Mouse (Mus musculus) kidney, postnatal 0 days (tissue): ENCODE measurements around the gene Copz2. TPM values are rescaled to one million over a fixed set of nuclear protein-coding genes. Genes with fewer than 3 reads are reported as not detected.

ENCODE experiments used
- ATAC-seq: fragments of 200-750 bp; cut with Nextera tagmentation; replicated peaks from 2 replicates; pipeline ENCODE4 v1.8.0; 2017; ENCODE audit warnings: low read depth, moderate number of reproducible peaks, moderate TSS enrichment, moderate library complexity; ENCODE audit not compliant: low FRiP score
- DNase-seq: peaks from one replicate; pipeline ENCODE4 v3.0.0-alpha.2; 2016; ENCODE audit warnings: low spot score
- H3K27ac ChIP-seq: fragments of 300-500 bp; sonication (generic); 2 replicates; pipeline ENCODE4 v1.5.1; 2014; ENCODE audit warnings: mild to moderate bottlenecking
- H3K27me3 ChIP-seq: fragments of 300-500 bp; sonication (generic); 2 replicates; pipeline ENCODE4 v1.6.1; 2014; ENCODE audit warnings: low read length, mixed read lengths; ENCODE audit not compliant: insufficient read depth
- H3K36me3 ChIP-seq: fragments of 300-500 bp; sonication (generic); 2 replicates; pipeline ENCODE4 v1.6.1; 2014; ENCODE audit warnings: low read length, mixed read lengths; ENCODE audit not compliant: insufficient read depth
- H3K4me1 ChIP-seq: fragments of 300-500 bp; sonication (generic); replicated peaks from 2 replicates; pipeline ENCODE4 v1.6.1; 2014; ENCODE audit warnings: antibody characterized with exemption, low read length, mixed read lengths; ENCODE audit not compliant: insufficient read depth
- H3K4me2 ChIP-seq: fragments of 300-500 bp; sonication (generic); 2 replicates; pipeline ENCODE4 v1.6.1; 2014; ENCODE audit warnings: mild to moderate bottlenecking, low read length, moderate library complexity, mixed read lengths
- H3K4me3 ChIP-seq: fragments of 300-500 bp; sonication (generic); replicated peaks from 2 replicates; pipeline ENCODE4 v1.5.1; 2014; ENCODE audit warnings: low read depth, low read length
- H3K9ac ChIP-seq: fragments of 300-500 bp; sonication (generic); 2 replicates; pipeline ENCODE4 v1.6.1; 2014; ENCODE audit warnings: low read depth, low read length
- H3K9me3 ChIP-seq: fragments of 300-500 bp; sonication (generic); replicated peaks from 2 replicates; pipeline ENCODE4 v1.6.1; 2016; ENCODE audit warnings: low read length, inconsistent platforms, mixed read lengths
- CTCF ChIP-seq: IDR thresholded peaks from 2 replicates; pipeline ENCODE4 v1.5.1; 2016; ENCODE audit warnings: antibody characterized with exemption, low read depth, mild to moderate bottlenecking, moderate library complexity
- WGBS: fragments of 180-500 bp; shearing (Covaris S2); extraction: QIAGEN DNeasy Blood & Tissue Kit; methylation state at CpG from one replicate; pipeline ENCODE4 v1.1.7; 2014; 5-methylcytosine and 5-hydroxymethylcytosine counted together
- polyA plus RNA-seq: library from polyadenylated mRNA; unstranded; fragments of >200 nt; fragmentation: Nextera tagmentation; extraction: Ambion mirVana; gene quantifications from 2 replicates; pipeline ENCODE4 v1.2.1, GENCODE M21; 2015

The Copz2 gene
- polyA plus RNA-seq, 1 experiment from 2014 or later, result 125 TPM

GRCm38 (mm10) chr11:96891784-96892527, 42.3 kb downstream of the Copz2 start:
- Histone ChIP-seq H3K9ac (no peak overlapping the region), H3K36me3 (no peaks in the 10 kb centered on the region), H3K27me3 (no peaks in the 10 kb centered on the region), H3K4me1 (no peaks in the 10 kb centered on the region), H3K9me3 (no peaks in the 10 kb centered on the region), H3K4me3 (no peak overlapping the region), H3K4me2 (no peak overlapping the region), H3K27ac (no peak overlapping the region)
- 23% methylated on average over 14 of the region's 14 CpGs for WGBS
- DNase-seq (no peak), ATAC-seq (no peak)
- TF ChIP-seq CTCF, result no peak

DNA sequence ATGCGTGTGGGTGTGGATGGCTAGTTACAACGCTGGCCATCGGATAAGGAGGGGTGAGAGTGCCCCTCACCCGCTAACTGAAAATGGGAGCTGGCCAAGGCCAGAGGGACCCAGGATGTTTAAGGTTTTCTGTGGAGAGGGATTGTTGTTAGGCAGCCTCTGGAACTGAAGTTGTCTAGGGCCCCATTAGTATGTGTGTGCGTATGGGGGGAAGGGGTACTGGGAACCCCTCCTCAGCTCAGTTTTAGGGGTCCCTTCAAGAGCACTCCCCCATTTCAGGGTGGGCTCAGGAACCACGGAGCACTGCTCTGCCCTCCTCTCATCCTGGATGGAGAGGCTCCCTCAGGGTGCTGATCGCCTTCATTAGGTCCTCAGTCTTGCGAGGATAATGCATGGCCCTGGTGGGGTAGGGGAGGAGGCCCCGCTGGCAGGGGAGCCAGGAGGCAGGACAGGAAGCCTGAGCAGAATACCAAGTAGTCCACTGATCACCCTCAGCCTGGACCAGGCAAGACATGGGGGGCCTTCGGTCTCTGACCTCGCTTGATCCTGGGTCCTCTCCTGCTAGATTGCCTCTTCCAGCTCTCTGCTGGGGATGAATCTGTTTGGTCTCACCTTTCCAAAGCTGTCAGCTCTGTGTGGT, 43.7 kb downstream of the Copz2 start:
- no peak for TF ChIP-seq CTCF
- no peak overlapping the region for H3K9ac ChIP-seq
- H3K9me3 ChIP-seq, result no peaks in the 10 kb centered on the region
- no peaks in the 10 kb centered on the region for H3K36me3 ChIP-seq
- no peak overlapping the region for H3K27ac ChIP-seq
- no peak overlapping the region for H3K4me3 ChIP-seq
- ATAC-seq (no peak), DNase-seq (no peak)
- no peaks in the 10 kb centered on the region for H3K4me1 ChIP-seq
- no peak overlapping the region for H3K4me2 ChIP-seq
- no peaks in the 10 kb centered on the region for H3K27me3 ChIP-seq
- WGBS, result 43% methylated on average over 11 of the region's 11 CpGs

DNA sequence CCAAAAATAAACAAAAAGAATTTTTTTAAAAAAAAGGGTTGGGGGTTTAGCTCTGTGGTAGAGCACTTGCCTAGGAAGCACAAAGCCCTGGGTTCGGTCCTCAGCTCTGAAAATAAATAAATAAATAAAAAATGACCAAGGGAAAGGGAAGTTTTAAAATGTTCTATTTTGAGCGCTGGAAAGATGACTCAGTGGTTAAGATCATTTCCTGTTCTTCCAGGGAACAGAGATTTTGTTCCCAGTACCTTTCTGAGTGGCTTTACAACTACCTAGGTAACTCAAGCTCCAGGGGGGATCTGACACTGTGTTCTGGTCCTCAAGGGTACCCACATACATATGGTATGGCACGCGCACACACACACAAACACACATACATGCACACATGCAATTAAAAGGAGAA, 46.2 kb downstream of the Copz2 start:
- Histone ChIP-seq H3K4me3 (no peak overlapping the region), H3K36me3 (no peaks in the 10 kb centered on the region), H3K9me3 (no peaks in the 10 kb centered on the region), H3K4me1 (no peaks in the 10 kb centered on the region), H3K4me2 (no peak overlapping the region), H3K27me3 (no peaks in the 10 kb centered on the region), H3K27ac (no peak overlapping the region), H3K9ac (no peak overlapping the region)
- no peak for TF ChIP-seq CTCF
- DNase-seq (no peak), ATAC-seq (no peak)
- 80% methylated on average over 4 of the region's 4 CpGs for WGBS

- H3K4me2 ChIP-seq, result no peak overlapping the region
- H3K27me3 ChIP-seq, result no peaks in the 10 kb centered on the region
- peaks cover 14% of the 10 kb centered on the region for H3K4me1 ChIP-seq
- no peaks in the 10 kb centered on the region for H3K9me3 ChIP-seq
- H3K27ac ChIP-seq, result no peak overlapping the region
- WGBS, result 52% methylated on average over 13 of the region's 13 CpGs
- no peak for TF ChIP-seq CTCF
- no peak for DNase-seq
- no peak overlapping the region for H3K4me3 ChIP-seq
- no peak overlapping the region for H3K9ac ChIP-seq
- H3K36me3 ChIP-seq, result no peaks in the 10 kb centered on the region
- no peak for ATAC-seq
Measured at GRCm38 (mm10) chr11:96899449-96900306, 50.0 kb downstream of the Copz2 start.

DNA sequence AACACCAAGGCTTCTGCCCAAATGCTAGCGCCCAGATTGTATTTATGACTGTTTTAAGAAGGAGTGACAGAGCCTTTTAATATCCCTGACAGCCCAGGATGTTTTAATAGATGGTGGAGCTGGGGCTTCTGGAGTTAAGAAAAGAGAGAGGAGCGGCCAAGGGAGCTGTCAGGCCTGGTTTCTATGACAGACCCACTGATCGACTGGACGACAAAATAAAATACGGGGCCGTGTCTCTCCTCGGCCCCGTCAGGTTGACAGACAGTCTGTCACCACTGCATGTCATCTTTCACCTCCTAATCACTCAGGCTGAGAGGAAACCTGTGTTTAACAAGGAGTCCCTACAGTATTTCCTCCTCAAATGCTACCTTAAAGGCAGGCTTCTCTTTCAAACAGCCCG, 51.7 kb downstream of the Copz2 start:
- H3K9ac ChIP-seq, result no peak overlapping the region
- peaks cover 14% of the 10 kb centered on the region for H3K4me1 ChIP-seq
- TF ChIP-seq CTCF, result no peak
- H3K4me2 ChIP-seq, result no peak overlapping the region
- H3K36me3 ChIP-seq, result no peaks in the 10 kb centered on the region
- H3K4me3 ChIP-seq, result no peak overlapping the region
- DNase-seq (no peak), ATAC-seq (no peak)
- no peak overlapping the region for H3K27ac ChIP-seq
- no peaks in the 10 kb centered on the region for H3K9me3 ChIP-seq
- no peaks in the 10 kb centered on the region for H3K27me3 ChIP-seq
- WGBS, result 66% methylated on average over 9 of the region's 9 CpGs
